10 mouse cellular contexts compared by ENCODE assay signal in genomic region chr9:14158096-14158837, GRCm38 (mm10).
DNase-seq lines count a peak whose midpoint lies in the region; ATAC-seq and TF ChIP-seq lines count a peak whose summit lies in the region.
"Had no signal": no experiment of that assay in that cellular context is flagged by ENCODE, and none has a peak within 500 bp of the region (broad histone marks: within the 10 kb centered on the region; RNA-seq: fewer than 3 reads in every experiment).

No protein-coding gene starts in this region.

- DNase-seq in heart, postnatal 0 days (ENCODE audit: low spot score) = no peak
- no peak for DNase-seq in heart, adult 2 months
- peak; percentile 63 for DNase-seq in embryonic facial prominence, embryonic 10.5 days (ENCODE audit: low spot score)
- peak; percentile 85 for DNase-seq in kidney, adult 2 months
- peak; percentile 52 for DNase-seq in mesoderm, embryonic 11.5 days (ENCODE audit: low read depth, low spot score)
- no peak for DNase-seq in thymus, adult 18-20 months
- DNase-seq in retina, embryonic 14.5 days (ENCODE audit: low spot score) = no peak
- DNase-seq in thymus, postnatal 0 days (ENCODE audit: low spot score) = no peak
- DNase-seq: heart, postnatal 14 days had no signal

- no peak for TF ChIP-seq CTCF in heart, postnatal 0 days (IDR thresholded peaks at IDR 0.05; ENCODE audit: low read depth)
- TF ChIP-seq CTCF in heart, adult 2 months (IDR thresholded peaks at IDR 0.05) = no peak
- no peak for TF ChIP-seq CTCF in kidney, adult 2 months (conservative IDR thresholded peaks at IDR 0.05; ENCODE audit: insufficient read depth, insufficient read length, low read depth, low read length)

- H3K27ac ChIP-seq in heart, postnatal 0 days (ENCODE audit: low read depth) = no peak overlapping the region
- no peak overlapping the region for H3K27ac ChIP-seq in heart, adult 2 months
- H3K27ac ChIP-seq in embryonic facial prominence, embryonic 10.5 days (replicated peaks) = peak overlapping the region; percentile 79
- peak overlapping the region; percentile 5; the same call in 1 of the 2 replicates for H3K27ac ChIP-seq in kidney, adult 2 months (ENCODE audit: insufficient read depth, low read depth, low read length)

- 0 out of 2 replicates have a peak, but pooled peaks have one; percentile 11 for ATAC-seq in heart, postnatal 0 days (ENCODE audit: insufficient read depth, low read depth)
- ATAC-seq: lung, postnatal 0 days had no signal

- peaks cover 1% of the 10 kb centered on the region; the same call in 1 of the 2 replicates for H3K9me3 ChIP-seq in heart, postnatal 0 days (replicated peaks; ENCODE audit: control insufficient read depth, low read length)
- H3K9me3 ChIP-seq in embryonic facial prominence, embryonic 10.5 days = no peaks in the 10 kb centered on the region

- TF ChIP-seq POLR2A in heart, adult 2 months (IDR thresholded peaks at IDR 0.05; ENCODE audit: insufficient read depth, low read depth, low read length) = no peak
- TF ChIP-seq POLR2A in kidney, adult 2 months (IDR thresholded peaks at IDR 0.05; ENCODE audit: low read depth, low read length) = no peak

- no peaks in the 10 kb centered on the region for H3K79me2 ChIP-seq in heart, adult 2 months (replicated peaks; ENCODE audit: control insufficient read depth, insufficient read depth, low read length)

- no peaks in the 10 kb centered on the region for H3K27me3 ChIP-seq in heart, postnatal 0 days (ENCODE audit: control insufficient read depth, insufficient read depth, low read length)
- no peaks in the 10 kb centered on the region for H3K27me3 ChIP-seq in heart, adult 2 months (ENCODE audit: control insufficient read depth, insufficient read depth, low read length)
- H3K27me3 ChIP-seq in embryonic facial prominence, embryonic 10.5 days (replicated peaks; ENCODE audit: low read depth, poor library complexity, severe bottlenecking) = no peaks in the 10 kb centered on the region
- H3K27me3 ChIP-seq in kidney, adult 2 months (replicated peaks; ENCODE audit: control insufficient read depth, insufficient read depth, low read length) = no peaks in the 10 kb centered on the region

- H3K4me3 ChIP-seq in heart, postnatal 0 days (ENCODE audit: low read depth, low read length) = no peak overlapping the region
- no peak overlapping the region for H3K4me3 ChIP-seq in heart, adult 2 months
- H3K4me3 ChIP-seq in embryonic facial prominence, embryonic 10.5 days = no peak overlapping the region
- no peak overlapping the region for H3K4me3 ChIP-seq in kidney, adult 2 months (ENCODE audit: insufficient read depth, low read depth, low read length)

- 42% methylated on average over 9 of the region's 9 CpGs for WGBS in heart, postnatal 0 days
- 54% methylated on average over 9 of the region's 9 CpGs for WGBS in heart, adult 2 months
- 24% methylated on average over 9 of the region's 9 CpGs for WGBS in embryonic facial prominence, embryonic 10.5 days
- 36% methylated on average over 9 of the region's 9 CpGs for WGBS in kidney, adult 2 months

- intact Hi-C loops in heart, adult 2 months (cut with DNase I) = no loop called here

- no peak overlapping the region for H3K4me2 ChIP-seq in heart, postnatal 0 days (ENCODE audit: low read depth, low read length)

- no peaks in the 10 kb centered on the region for H3K36me3 ChIP-seq in heart, postnatal 0 days (replicated peaks; ENCODE audit: control insufficient read depth, insufficient read depth, low read length)
- no peaks in the 10 kb centered on the region for H3K36me3 ChIP-seq in heart, adult 2 months (ENCODE audit: control insufficient read depth, insufficient read depth, low read length)
- no peaks in the 10 kb centered on the region for H3K36me3 ChIP-seq in embryonic facial prominence, embryonic 10.5 days (replicated peaks)
- no peaks in the 10 kb centered on the region for H3K36me3 ChIP-seq in kidney, adult 2 months (ENCODE audit: control insufficient read depth, insufficient read depth, low read length)

- no peak overlapping the region for H3K9ac ChIP-seq in heart, postnatal 0 days (replicated peaks; ENCODE audit: low read depth, low read length)
- H3K9ac ChIP-seq in heart, adult 2 months (ENCODE audit: low read depth, low read length) = no peak overlapping the region

- TF ChIP-seq EP300 in heart, postnatal 0 days (IDR thresholded peaks at IDR 0.05; ENCODE audit: low read depth) = no peak
- no peak for TF ChIP-seq EP300 in heart, adult 2 months (IDR thresholded peaks at IDR 0.05; ENCODE audit: insufficient read depth, low read depth, low read length)

- no peaks in the 10 kb centered on the region for H3K4me1 ChIP-seq in heart, postnatal 0 days (ENCODE audit: control insufficient read depth, insufficient read depth)
- no peaks in the 10 kb centered on the region for H3K4me1 ChIP-seq in heart, adult 2 months (ENCODE audit: control insufficient read depth, insufficient read depth, low read length)
- peaks cover 16% of the 10 kb centered on the region for H3K4me1 ChIP-seq in embryonic facial prominence, embryonic 10.5 days
- H3K4me1 ChIP-seq in kidney, adult 2 months (ENCODE audit: control insufficient read depth, insufficient read depth, low read length) = no peaks in the 10 kb centered on the region; the same call in 1 of the 2 replicates

Comparison
In these comparisons a context has a peak if more than half of its experiments do, and no peak if none do; other contexts are left out.
1. DNase-seq: peak in embryonic facial prominence, embryonic 10.5 days (single experiment), kidney, adult 2 months (single experiment) and mesoderm, embryonic 11.5 days (single experiment); none in heart, postnatal 0 days (single experiment), heart, adult 2 months (0 of 2), thymus, adult 18-20 months (0 of 2), retina, embryonic 14.5 days (single experiment) and thymus, postnatal 0 days (single experiment).
2. H3K27ac ChIP-seq: peak in embryonic facial prominence, embryonic 10.5 days (single experiment) and kidney, adult 2 months (single experiment); none in heart, postnatal 0 days (single experiment) and heart, adult 2 months (single experiment).